Mouse (Mus musculus): Measurements from ENCODE around the gene Gm6793. TPM values are rescaled to one million over a fixed set of nuclear protein-coding genes. Genes with fewer than 3 reads are reported as not detected.

Gene Gm6793
- total RNA-seq, 1 experiment, result not detected

DNA sequence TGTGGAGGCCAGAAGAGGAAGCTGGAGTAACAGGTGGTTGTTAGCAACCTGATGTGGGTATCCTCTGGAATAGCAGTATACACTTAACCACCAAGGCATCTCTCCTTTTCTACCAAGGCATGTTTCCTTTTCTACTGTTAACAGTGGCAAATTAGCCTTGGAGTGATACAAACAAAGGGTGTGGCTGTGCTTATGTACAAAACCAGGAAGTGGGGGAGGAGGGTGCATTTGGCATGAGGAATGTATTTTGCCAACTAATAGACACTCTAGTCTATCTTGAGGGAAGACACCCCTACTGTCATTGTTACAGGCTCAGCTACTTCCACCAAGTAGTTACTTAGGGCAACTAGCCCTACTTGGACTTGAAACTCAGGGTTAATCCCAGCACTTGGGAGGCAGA lies 10.1 kb downstream of the Gm6793 start:
- H3K9ac ChIP-seq (ENCODE audit: insufficient read depth, low read depth, low read length, poor library complexity, severe bottlenecking), result no peak overlapping the region
- H3K4me3 ChIP-seq (ENCODE audit: insufficient read depth in 1 of 2, low read depth in 1 of 2, low read length in 2 of 2, poor library complexity in 1 of 2, severe bottlenecking in 1 of 2), result no peak overlapping the region
- in situ Hi-C loops (cut with MboI; ENCODE audit: low sequenced_read_pairs in 2 of 2, unreplicated experiment in 2 of 2), result no loop called here
- no peak for DNase-seq (ENCODE audit: low read depth, low spot score)
- 0 out of 4 replicates have a peak, but pooled peaks cover 1 to 4% of the 10 kb centered on the region in 2 experiments for H3K4me1 ChIP-seq (ENCODE audit: control insufficient read depth in 2 of 2, insufficient read depth in 2 of 2, low read length in 2 of 2, poor library complexity in 1 of 2)
- no peaks in the 10 kb centered on the region for H3K9me3 ChIP-seq (ENCODE audit: control insufficient read depth, insufficient read depth, low read depth, low read length)
- H3K36me3 ChIP-seq (ENCODE audit: control insufficient read depth, insufficient read depth, low read length, poor library complexity, severe bottlenecking), result peaks cover 54% of the 10 kb centered on the region
- TF ChIP-seq ZNF384 (IDR thresholded peaks at IDR 0.05; ENCODE audit: low read depth, low read length), result no peak
- TF ChIP-seq ZC3H11A (IDR thresholded peaks at IDR 0.05; ENCODE audit: borderline replicate concordance, low read depth, low read length), result no peak
- no peak for TF ChIP-seq MAFK (IDR thresholded peaks at IDR 0.05; ENCODE audit: insufficient read depth, low read depth, low read length)
- TF ChIP-seq HCFC1 (IDR thresholded peaks at IDR 0.05; ENCODE audit: borderline replicate concordance, insufficient read depth, low read length), result no peak
- no peak for TF ChIP-seq CHD2 (IDR thresholded peaks at IDR 0.05; ENCODE audit: low read depth, low read length)
- H3K27ac ChIP-seq (ENCODE audit: insufficient read depth, low read depth, low read length, poor library complexity, severe bottlenecking), result no peak overlapping the region

DNA sequence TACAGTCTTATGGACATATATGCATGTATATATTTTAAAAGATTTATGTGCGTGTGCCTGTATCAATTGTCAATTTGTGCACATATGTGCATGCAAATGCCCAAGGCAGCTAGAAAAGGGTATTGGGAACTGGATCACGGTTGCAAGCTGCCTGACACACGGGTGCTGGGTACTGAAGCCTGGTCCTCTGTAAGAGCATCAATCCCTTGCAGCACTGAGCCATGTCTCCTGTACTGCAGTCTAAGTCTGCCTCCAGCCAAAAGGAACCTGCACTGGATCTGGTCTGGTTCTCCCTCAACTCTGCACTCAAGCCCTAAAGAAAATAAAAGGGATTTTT lies 22.2 kb downstream of the Gm6793 start:
- Histone ChIP-seq H3K27ac (ENCODE audit: insufficient read depth, low read depth, low read length, poor library complexity, severe bottlenecking) (no peak overlapping the region), H3K9ac (ENCODE audit: insufficient read depth, low read depth, low read length, poor library complexity, severe bottlenecking) (no peak overlapping the region), H3K4me1 (ENCODE audit: control insufficient read depth in 2 of 2, insufficient read depth in 2 of 2, low read length in 2 of 2, poor library complexity in 1 of 2) (no peaks in the 10 kb centered on the region; a peak in 2 of 4 replicates), H3K9me3 (ENCODE audit: control insufficient read depth, insufficient read depth, low read depth, low read length) (no peaks in the 10 kb centered on the region), H3K36me3 (ENCODE audit: control insufficient read depth, insufficient read depth, low read length, poor library complexity, severe bottlenecking) (peaks cover 48% of the 10 kb centered on the region), H3K4me3 (ENCODE audit: insufficient read depth in 1 of 2, low read depth in 1 of 2, low read length in 2 of 2, poor library complexity in 1 of 2, severe bottlenecking in 1 of 2) (no peak overlapping the region)
- in situ Hi-C loops (cut with MboI; ENCODE audit: low sequenced_read_pairs in 2 of 2, unreplicated experiment in 2 of 2), result no loop called here
- DNase-seq (ENCODE audit: low read depth, low spot score), result no peak
- TF ChIP-seq MAFK (IDR thresholded peaks at IDR 0.05; ENCODE audit: insufficient read depth, low read depth, low read length), result no peak
- TF ChIP-seq ZNF384 (IDR thresholded peaks at IDR 0.05; ENCODE audit: low read depth, low read length), result no peak
- TF ChIP-seq CHD2 (IDR thresholded peaks at IDR 0.05; ENCODE audit: low read depth, low read length), result no peak
- TF ChIP-seq ZC3H11A (IDR thresholded peaks at IDR 0.05; ENCODE audit: borderline replicate concordance, low read depth, low read length), result no peak
- TF ChIP-seq HCFC1 (IDR thresholded peaks at IDR 0.05; ENCODE audit: borderline replicate concordance, insufficient read depth, low read length), result no peak

DNA sequence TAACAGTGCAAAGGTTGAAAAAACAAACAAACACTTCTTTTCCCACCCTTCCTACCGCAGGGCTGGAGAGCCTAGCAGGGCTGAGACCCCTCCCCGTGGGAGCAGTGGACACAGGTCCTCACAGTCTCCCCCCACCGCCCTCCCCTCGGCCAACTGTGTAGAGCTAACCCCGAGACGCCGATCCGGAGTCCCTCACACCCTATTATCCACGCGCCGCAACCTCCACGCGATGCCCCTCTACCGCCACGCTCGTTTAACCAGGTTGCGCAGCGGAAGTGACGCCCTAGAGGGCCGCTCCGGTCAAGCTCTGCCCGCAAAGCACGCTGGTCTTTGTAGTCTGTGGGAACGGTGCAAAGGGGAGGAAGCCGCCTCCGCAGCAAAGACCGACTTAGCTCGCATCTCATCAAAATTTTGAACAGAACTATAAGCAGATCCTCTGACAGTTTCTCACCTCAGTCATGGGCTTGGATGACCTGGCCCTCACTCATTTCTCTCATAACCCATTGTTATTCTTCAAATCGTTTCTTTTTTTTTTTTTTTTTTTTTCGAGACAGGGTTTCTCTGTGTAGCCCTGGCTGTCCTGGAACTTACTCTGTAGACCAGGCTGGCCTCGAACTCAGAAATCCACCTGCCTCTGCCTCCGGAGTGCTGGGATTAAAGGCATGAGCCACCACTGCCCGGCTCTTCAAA lies 22.7 kb downstream of the Gm6793 start, which contains the start of gene Adat1:
TSS of gene Adat1 (minus strand) at position 290 of the 690 bp plus-strand sequence.
- H3K27ac ChIP-seq (ENCODE audit: insufficient read depth, low read depth, low read length, poor library complexity, severe bottlenecking), result peak within 1 kb of the TSS; percentile 20; the same call in 1 of the 2 replicates

DNA sequence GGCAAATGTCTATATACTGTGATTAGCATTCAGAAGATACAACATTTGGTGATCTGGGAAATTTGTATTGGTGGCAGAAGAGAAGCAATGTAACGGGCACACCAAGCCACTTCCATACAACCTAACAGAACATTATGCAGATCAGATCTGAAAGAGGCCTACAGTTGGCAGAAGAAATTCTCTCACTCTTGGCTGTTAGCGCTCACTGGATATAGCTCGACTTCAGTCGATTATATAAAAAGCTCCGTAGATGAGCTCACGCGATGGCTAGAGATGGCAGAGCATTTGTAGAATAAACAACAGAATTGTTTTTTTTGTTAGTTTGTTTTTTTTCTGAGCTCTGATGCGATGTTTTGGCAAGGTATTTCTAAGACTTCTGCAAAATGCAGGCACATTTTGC lies 23.6 kb downstream of the Gm6793 start:
- Histone ChIP-seq H3K9me3 (ENCODE audit: control insufficient read depth, insufficient read depth, low read depth, low read length) (no peaks in the 10 kb centered on the region), H3K4me1 (ENCODE audit: control insufficient read depth in 2 of 2, insufficient read depth in 2 of 2, low read length in 2 of 2, poor library complexity in 1 of 2) (no peaks in the 10 kb centered on the region; a peak in 2 of 4 replicates), H3K4me3 (ENCODE audit: insufficient read depth in 1 of 2, low read depth in 1 of 2, low read length in 2 of 2, poor library complexity in 1 of 2, severe bottlenecking in 1 of 2) (peak overlapping the region; percentile 79 to 96), H3K27ac (ENCODE audit: insufficient read depth, low read depth, low read length, poor library complexity, severe bottlenecking) (no peak overlapping the region), H3K9ac (ENCODE audit: insufficient read depth, low read depth, low read length, poor library complexity, severe bottlenecking) (peak overlapping the region; percentile 87; the same call in 1 of the 2 replicates), H3K36me3 (ENCODE audit: control insufficient read depth, insufficient read depth, low read length, poor library complexity, severe bottlenecking) (peaks cover 48% of the 10 kb centered on the region)
- in situ Hi-C loops (cut with MboI; ENCODE audit: low sequenced_read_pairs in 2 of 2, unreplicated experiment in 2 of 2), result no loop called here
- TF ChIP-seq ZC3H11A (IDR thresholded peaks at IDR 0.05; ENCODE audit: borderline replicate concordance, low read depth, low read length) (no peak), ZNF384 (IDR thresholded peaks at IDR 0.05; ENCODE audit: low read depth, low read length) (no peak), HCFC1 (IDR thresholded peaks at IDR 0.05; ENCODE audit: borderline replicate concordance, insufficient read depth, low read length) (no peak), CHD2 (IDR thresholded peaks at IDR 0.05; ENCODE audit: low read depth, low read length) (no peak), MAFK (IDR thresholded peaks at IDR 0.05; ENCODE audit: insufficient read depth, low read depth, low read length) (no peak)
- DNase-seq (ENCODE audit: low read depth, low spot score), result no peak

More for the DNA sequence above, 22.7 kb downstream of the Gm6793 start, which contains the start of gene Adat1:
- TF ChIP-seq MAFK (IDR thresholded peaks at IDR 0.05; ENCODE audit: insufficient read depth, low read depth, low read length) (no peak), ZNF384 (IDR thresholded peaks at IDR 0.05; ENCODE audit: low read depth, low read length) (peak; percentile 89), HCFC1 (IDR thresholded peaks at IDR 0.05; ENCODE audit: borderline replicate concordance, insufficient read depth, low read length) (peak; percentile 93)
- Histone ChIP-seq H3K9me3 (ENCODE audit: control insufficient read depth, insufficient read depth, low read depth, low read length) (no peaks in the 10 kb centered on the region), H3K9ac (ENCODE audit: insufficient read depth, low read depth, low read length, poor library complexity, severe bottlenecking) (peak within 1 kb of the TSS; percentile 87), H3K4me3 (ENCODE audit: insufficient read depth in 1 of 2, low read depth in 1 of 2, low read length in 2 of 2, poor library complexity in 1 of 2, severe bottlenecking in 1 of 2) (peak within 1 kb of the TSS; percentile 79 to 96), H3K4me1 (ENCODE audit: control insufficient read depth in 2 of 2, insufficient read depth in 2 of 2, low read length in 2 of 2, poor library complexity in 1 of 2) (no peaks in the 10 kb centered on the region; a peak in 2 of 4 replicates), H3K36me3 (ENCODE audit: control insufficient read depth, insufficient read depth, low read length, poor library complexity, severe bottlenecking) (peaks cover 48% of the 10 kb centered on the region)
- peak; percentile 78 for DNase-seq (ENCODE audit: low read depth, low spot score)
- in situ Hi-C loops (cut with MboI; ENCODE audit: low sequenced_read_pairs in 2 of 2, unreplicated experiment in 2 of 2), result no loop called here

Data from ES-E14 (cell line).